Mouse (Mus musculus) macrophage (primary cell): ENCODE measurements around the gene Sparcl1. TPM values are rescaled to one million over a fixed set of nuclear protein-coding genes. Genes with fewer than 3 reads are reported as not detected.

ENCODE experiments used
- H3K27ac ChIP-seq: fragments of 350-480 bp; formaldehyde crosslinking; 2 replicates; pipeline ENCODE4 v1.9.0; 2021
- H3K36me3 ChIP-seq: fragments of 350-480 bp; formaldehyde crosslinking; 2 replicates; pipeline ENCODE4 v1.9.0; 2021; ENCODE audit errors: inconsistent target
- H3K4me3 ChIP-seq: fragments of 350-480 bp; formaldehyde crosslinking; 2 replicates; pipeline ENCODE4 v1.9.0; 2021; ENCODE audit errors: inconsistent target
- H3K79me2 ChIP-seq: fragments of 350-480 bp; formaldehyde crosslinking; 2 replicates; pipeline ENCODE4 v1.9.0; 2021; ENCODE audit errors: inconsistent target
- WGBS: methylation state at CpG from one replicate; pipeline ENCODE4 v1.1.7; 2026; ENCODE audit warnings: inconsistent platforms; ENCODE audit not compliant: missing documents; 5-methylcytosine and 5-hydroxymethylcytosine counted together
- polyA plus RNA-seq: library from polyadenylated mRNA; stranded (reverse); fragments of 250-400 nt; gene quantifications from 3 replicates; pipeline ENCODE4 v1.2.4, GENCODE M21; 2018; ENCODE audit warnings: inconsistent platforms
- total RNA-seq, 78 experiments: library from RNA; depleted of rRNA; stranded (reverse); fragments of 250-400 nt; gene quantifications; 1 replicate in 9 of 78; 2 replicates in 24 of 78; 3 replicates in 43 of 78; 4 replicates in 2 of 78; pipeline ENCODE4 v1.2.4; 2018; ENCODE audit warnings: inconsistent platforms in 56 of 78

Gene Sparcl1
- total RNA-seq (2018; cell fraction: chromatin; rRNA removed) = under 1 TPM in 1 of 26 experiments, not detected in 25; 0.66 TPM
- not detected for total RNA-seq (2018; cell fraction: cytosol; rRNA removed)
- not detected for total RNA-seq (2018; cell fraction: nucleus; rRNA removed)
- not detected in 3 replicates for polyA plus RNA-seq

DNA sequence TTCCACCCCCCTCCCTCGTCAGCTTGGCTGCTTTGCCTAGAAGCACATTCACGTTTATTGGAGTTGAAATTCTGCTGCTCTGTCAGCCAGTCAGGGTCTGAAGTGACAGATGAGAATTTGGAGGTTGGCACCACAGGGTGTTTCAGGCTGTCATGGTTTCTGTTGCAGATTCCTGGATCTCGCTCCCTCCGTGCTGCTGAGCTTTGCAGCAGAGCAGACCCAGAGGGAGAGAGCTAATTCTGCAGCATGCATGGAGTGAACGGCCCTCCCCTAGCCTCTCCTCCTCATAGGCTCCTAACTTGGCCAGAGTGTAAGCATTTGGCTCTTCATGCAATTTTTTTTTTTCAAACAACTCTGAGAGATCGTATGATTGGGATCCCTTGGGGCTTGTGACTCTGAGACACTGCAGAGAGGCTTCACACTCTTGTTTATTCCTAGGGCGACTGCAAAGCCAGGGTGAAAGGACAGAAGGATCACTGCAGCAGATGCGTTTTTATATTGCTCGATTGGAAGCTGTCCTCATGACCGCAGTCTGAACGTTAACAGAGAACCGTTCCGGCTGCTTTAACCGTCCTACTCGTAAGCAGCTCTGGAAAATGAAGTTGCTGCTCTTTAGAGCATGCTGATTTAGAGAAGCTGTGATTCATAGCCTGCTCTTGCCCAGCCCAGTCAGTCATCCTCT, at the start of gene Sparcl1:
Gene Sparcl1 (minus strand): TSS at position 243 of the 682 bp plus-strand sequence.
- Histone ChIP-seq H3K79me2 (no peaks in the 10 kb centered on the region), H3K36me3 (no peaks in the 10 kb centered on the region), H3K4me3 (no peak within 1 kb of the TSS), H3K27ac (no peak within 1 kb of the TSS)
- 86% methylated on average over 15 of the region's 15 CpGs for WGBS

DNA sequence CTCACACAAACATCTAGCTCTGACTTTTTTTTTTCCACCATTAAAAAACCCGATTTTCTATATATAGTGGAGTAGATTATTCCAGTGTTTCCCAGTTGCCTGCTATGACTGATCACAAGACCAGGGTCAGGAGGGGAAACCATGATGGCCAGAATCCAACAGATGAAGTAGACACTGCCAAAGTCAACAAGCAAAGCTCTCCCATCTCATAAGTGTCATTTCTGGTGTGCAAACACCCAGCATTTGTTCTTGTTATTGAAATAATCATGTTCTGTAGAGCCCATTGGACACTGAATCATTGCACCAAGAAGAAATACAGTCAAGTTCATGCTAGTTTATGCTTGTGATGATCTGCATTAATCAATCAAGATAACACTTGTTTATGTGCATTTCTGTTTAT, 47.9 kb upstream of the Sparcl1 start:
- WGBS = 100% methylated on average over 1 of the region's 1 CpGs
- no peak overlapping the region for H3K27ac ChIP-seq
- H3K79me2 ChIP-seq = no peaks in the 10 kb centered on the region
- no peaks in the 10 kb centered on the region for H3K36me3 ChIP-seq
- H3K4me3 ChIP-seq = no peak overlapping the region

DNA sequence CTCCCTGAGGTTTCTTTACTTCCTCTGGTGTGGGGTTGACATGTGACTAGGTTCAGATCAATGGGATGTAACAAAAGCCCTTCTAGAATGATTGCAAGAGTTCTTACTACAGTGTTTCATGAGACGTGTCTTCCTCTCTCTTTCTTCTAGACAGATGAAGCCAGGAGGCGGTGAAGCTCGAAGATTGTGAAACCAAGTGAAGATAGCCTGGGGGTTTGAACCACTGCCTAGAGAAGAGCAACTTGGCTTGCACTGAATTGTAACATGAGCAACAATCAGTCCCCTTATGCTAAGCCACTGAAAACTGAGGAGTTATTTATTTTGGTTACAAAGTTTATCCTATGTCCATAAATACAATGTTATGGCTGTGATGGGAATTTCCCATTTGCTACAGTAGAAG, 47.0 kb upstream of the Sparcl1 start:
- Histone ChIP-seq H3K27ac (no peak overlapping the region), H3K4me3 (no peak overlapping the region), H3K36me3 (no peaks in the 10 kb centered on the region), H3K79me2 (no peaks in the 10 kb centered on the region)
- WGBS = 87% methylated on average over 3 of the region's 3 CpGs

DNA sequence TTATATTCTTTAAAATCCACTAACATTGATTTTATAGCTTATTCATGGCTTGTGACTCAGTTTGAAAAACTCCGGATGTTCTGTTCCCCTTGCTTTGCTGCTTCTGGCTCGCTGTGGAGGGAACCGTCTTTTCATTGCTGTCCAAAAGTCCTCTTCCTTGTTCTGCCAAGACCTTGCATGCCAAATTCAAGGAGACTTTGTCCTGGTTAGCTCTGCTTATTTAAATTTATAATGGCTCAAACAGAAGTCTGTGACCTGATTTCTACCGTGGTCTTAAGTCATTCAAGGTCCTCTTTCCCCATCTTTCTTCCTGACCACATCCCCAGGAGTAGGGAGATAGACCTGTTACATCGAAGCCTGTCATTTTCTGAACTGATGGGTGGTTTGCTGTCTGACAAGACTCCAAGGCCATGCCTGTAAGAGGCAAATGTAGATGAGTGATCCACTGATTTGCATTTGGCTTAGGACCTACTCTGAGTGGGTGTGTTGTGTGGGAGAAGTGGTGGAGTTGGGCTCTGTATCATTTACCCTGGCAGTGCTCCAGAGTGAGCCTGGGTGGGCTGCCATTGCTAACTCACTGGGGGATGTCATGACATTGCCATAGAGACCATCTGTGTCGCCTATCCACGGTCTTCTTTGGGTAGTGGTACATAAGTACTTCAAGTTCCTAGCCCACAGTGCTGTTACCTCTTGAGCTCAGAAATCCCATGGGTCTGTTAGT, 45.0 kb upstream of the Sparcl1 start:
- no peaks in the 10 kb centered on the region for H3K79me2 ChIP-seq
- H3K4me3 ChIP-seq = no peak overlapping the region
- 80% methylated on average over 7 of the region's 7 CpGs for WGBS
- no peaks in the 10 kb centered on the region for H3K36me3 ChIP-seq
- no peak overlapping the region for H3K27ac ChIP-seq

DNA sequence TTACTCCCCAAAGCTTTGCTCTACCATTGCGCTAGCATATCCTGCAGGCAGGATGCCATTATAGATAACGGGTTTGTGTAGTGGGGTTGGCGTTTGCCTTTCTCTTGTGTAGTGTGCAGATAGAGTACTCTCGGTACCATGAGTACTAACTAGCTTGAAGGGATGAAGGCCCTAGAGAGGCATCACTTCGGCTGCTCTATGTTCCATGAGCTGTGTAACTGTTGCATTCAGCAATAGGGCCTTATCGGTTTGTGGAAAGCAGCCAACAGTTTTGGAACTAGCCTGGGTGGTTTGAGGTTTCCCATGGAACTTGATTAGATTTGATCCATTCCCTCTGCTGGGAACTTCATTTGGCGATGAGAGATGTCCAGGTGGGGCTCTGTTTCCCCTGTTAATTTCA, 44.2 kb upstream of the Sparcl1 start:
- Histone ChIP-seq H3K27ac (no peak overlapping the region), H3K79me2 (no peaks in the 10 kb centered on the region), H3K36me3 (no peaks in the 10 kb centered on the region), H3K4me3 (no peak overlapping the region)
- 94% methylated on average over 7 of the region's 7 CpGs for WGBS

DNA sequence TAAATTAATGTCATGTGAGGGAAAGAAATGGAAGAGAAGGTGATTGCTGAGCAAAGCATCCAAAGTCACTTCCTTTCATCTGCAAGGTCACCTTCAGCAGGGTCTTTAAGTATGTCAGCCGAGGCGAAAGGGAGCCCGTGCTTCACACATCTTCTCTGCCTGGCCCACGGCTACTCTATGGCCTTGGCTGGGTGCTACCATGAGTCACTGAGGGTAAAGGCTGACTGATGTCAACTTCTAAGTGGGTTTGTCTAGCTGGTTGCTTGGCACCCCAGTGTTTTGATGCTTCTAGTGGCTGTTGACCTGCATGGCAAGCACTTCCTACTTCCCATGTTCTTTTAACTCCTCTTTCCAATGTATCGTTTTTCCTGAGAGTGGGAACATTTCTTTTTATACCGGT, 36.7 kb upstream of the Sparcl1 start:
- H3K36me3 ChIP-seq = no peaks in the 10 kb centered on the region
- no peak overlapping the region for H3K4me3 ChIP-seq
- 88% methylated on average over 6 of the region's 6 CpGs for WGBS
- H3K79me2 ChIP-seq = no peaks in the 10 kb centered on the region
- H3K27ac ChIP-seq = no peak overlapping the region

DNA sequence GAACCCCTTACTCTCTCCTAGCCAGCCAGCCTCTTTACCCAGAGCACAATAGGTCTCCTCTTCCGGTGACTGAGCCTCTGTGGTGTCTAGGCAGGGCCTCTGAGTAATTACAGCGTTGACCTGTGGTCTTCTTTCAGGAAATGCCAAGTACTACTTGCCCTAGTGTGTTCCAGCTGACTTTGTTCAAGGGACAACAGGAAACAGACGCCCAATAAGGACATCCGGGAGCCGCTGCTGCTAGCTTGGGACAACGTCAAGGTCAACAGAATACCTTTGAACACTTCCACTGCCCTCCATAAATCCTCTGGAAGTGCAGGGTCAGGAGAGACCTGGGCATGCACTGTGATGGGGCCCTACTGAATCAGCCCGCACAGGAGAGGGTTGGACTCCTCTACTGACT, 35.8 kb upstream of the Sparcl1 start:
- no peaks in the 10 kb centered on the region for H3K79me2 ChIP-seq
- H3K36me3 ChIP-seq = no peaks in the 10 kb centered on the region
- 20% methylated on average over 7 of the region's 7 CpGs for WGBS
- H3K4me3 ChIP-seq = no peak overlapping the region
- no peak overlapping the region for H3K27ac ChIP-seq

DNA sequence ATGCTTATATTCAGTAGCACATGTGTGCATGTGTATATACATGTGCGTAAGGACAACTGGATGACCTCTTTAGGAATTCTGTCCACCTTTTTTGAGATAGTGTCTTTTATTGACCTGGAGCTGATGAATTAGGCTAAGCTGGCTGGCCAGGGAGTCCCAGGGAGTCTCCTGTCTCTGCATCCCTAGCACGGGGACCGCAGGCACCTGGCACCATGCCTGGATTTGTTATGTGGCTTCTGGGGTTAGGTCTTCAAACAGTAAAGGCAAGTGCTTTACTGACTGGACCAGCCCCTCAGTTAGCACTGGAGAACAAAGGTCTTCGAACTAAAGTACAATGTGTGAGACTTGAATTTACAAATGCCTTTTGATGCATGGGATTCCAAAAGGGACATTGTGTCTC, 30.5 kb upstream of the Sparcl1 start:
- 84% methylated on average over 3 of the region's 4 CpGs for WGBS
- Histone ChIP-seq H3K27ac (no peak overlapping the region), H3K36me3 (no peaks in the 10 kb centered on the region), H3K79me2 (no peaks in the 10 kb centered on the region), H3K4me3 (no peak overlapping the region)

DNA sequence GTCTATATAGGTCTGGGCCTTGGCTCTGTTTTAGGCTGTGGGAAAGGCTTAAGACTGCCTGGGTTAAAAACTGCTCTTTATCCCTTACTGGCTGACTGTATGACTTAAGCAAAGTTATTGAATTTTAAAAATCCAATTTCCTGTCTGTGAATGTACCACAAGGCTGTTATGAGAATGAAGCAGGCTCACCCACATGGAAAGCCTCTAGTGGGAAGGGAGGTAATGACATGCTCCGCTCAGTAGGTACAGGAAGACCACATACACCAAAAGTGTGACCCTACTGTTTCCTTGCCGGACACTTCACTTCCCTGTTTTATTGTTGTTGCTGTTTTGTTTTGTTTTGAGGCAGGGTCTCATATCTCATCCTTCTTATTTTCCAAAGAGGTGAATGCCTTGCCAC, 27.5 kb upstream of the Sparcl1 start:
- Histone ChIP-seq H3K36me3 (no peaks in the 10 kb centered on the region), H3K4me3 (no peak overlapping the region), H3K27ac (no peak overlapping the region), H3K79me2 (no peaks in the 10 kb centered on the region)
- 68% methylated on average over 2 of the region's 2 CpGs for WGBS

DNA sequence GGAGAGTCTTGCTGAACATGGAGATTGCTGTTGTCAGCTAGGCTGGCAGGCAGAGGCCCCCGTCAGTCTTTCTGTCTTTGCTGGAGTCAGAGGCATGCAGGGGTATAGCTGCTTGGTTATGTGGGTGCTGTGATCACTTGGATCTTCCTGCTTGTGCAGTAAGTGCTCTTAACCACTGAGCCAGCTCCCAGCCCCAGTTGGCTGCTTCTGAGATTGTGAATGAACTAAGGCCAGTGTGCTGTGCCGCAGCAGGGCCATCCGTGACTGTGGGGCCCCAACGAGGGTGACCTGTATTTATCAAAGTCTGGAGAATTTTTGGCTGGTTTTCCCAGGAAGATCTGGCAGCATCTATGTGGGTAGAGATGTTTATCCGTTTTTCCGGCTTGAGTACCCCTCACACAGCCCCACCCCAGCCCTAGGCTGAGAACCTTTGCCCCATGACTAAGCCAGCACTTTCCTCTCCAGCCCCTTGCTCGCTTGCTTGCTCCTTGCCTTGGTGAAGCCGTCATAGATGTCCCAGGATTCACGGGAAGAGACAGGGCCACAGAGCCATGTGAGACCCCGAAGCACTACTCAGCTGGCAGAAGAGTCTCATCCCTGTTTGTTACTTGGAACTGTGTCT, 24.5 kb upstream of the Sparcl1 start:
- Histone ChIP-seq H3K36me3 (no peaks in the 10 kb centered on the region), H3K27ac (no peak overlapping the region), H3K4me3 (no peak overlapping the region), H3K79me2 (no peaks in the 10 kb centered on the region)
- WGBS = 85% methylated on average over 10 of the region's 10 CpGs

DNA sequence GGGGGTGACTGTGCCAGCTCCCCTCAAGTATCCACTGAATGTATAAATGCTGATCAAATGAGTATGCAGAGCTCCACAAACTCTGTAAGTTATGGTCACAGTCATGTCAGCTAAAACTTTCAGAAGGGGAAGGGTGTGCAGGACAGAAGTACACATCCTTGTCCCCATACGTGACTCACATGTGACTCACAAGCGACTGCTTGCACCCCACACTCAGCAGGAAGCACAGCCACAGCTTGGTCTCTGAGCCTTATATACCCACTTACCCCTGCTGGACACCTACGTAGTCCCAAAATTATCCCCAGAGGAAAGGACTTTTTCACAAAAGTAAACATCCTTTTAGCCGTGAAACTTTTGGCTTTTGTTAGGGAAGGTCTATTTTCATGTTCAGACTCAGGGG, 20.2 kb upstream of the Sparcl1 start:
- Histone ChIP-seq H3K4me3 (no peak overlapping the region), H3K36me3 (no peaks in the 10 kb centered on the region), H3K79me2 (no peaks in the 10 kb centered on the region), H3K27ac (no peak overlapping the region)
- 54% methylated on average over 4 of the region's 4 CpGs for WGBS

DNA sequence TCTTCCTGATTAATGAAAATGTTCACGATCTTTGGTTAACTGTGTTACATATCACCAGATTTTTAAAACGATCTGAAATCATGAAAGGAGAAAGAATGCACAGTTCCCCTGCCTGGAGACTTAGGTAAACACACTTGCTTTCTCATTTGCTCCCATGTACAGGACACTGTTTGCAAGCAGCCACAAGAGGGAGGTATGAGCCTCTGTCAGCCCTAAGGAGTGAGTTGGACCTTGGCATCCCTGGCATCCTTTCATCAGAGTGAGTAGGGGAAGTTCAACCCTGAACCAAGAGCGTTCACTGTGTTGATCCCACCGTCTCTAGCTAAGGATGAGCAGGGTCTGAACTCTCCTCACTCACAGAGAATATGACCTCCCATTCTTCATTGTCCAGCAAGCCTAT, 18.0 kb upstream of the Sparcl1 start:
- WGBS = 41% methylated on average over 4 of the region's 4 CpGs
- Histone ChIP-seq H3K27ac (no peak overlapping the region), H3K36me3 (no peaks in the 10 kb centered on the region), H3K4me3 (no peak overlapping the region), H3K79me2 (no peaks in the 10 kb centered on the region)

DNA sequence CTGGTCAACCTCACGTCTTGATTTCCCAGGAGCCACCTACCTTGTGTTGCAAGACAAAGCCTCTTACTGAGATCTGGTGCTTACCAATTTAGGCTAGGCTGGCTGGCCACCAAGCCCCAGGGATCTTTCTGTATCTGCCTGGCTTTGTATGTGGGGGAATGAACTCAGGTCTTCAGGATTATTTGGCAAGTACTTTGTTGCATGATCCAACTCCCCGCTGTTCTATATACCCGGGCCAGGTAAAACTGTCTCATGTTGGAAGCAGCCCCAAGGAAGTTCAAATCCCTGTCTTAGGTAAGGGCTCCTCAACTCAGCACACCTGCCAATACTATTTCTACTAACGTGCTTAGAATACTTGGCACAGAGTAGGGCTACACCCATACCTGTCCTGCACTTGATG, 17.4 kb upstream of the Sparcl1 start:
- Histone ChIP-seq H3K4me3 (no peak overlapping the region), H3K27ac (no peak overlapping the region), H3K36me3 (no peaks in the 10 kb centered on the region), H3K79me2 (no peaks in the 10 kb centered on the region)
- WGBS = 97% methylated on average over 4 of the region's 4 CpGs

DNA sequence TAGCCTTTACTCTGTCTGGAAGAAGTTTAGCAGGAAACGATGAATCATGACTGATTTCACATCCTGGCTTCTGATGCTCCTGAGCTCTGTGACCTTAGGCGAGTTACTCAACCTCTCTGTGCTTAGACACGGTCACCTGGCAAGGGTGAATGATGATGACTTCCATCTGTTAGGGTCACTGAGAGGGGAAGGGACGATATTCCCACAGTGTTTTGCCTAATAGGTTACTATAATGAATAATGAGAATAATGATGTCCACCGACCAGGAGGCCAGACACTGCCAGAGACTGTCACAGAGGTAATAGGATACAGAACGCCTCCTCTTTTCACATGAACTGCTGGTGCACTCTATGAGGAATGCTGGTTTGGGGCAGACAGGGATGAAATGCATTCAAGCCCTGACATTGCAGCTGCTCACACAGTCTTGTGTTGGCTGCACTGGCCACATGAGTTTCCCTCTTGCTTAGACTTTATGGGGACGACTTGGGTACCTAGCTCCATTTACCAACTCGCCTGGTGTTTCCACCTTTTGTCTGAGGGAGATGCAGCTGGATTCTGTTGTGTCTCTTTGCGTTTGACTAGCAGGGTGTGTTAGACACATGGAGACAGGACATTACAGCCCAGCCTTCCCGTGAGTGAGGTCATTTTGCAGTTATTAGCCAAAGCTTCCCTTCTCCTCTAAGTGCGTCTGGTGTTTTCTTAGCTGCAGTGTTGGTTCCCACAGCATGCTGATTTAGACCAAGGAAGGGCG, 14.9 kb upstream of the Sparcl1 start:
- no peaks in the 10 kb centered on the region for H3K36me3 ChIP-seq
- no peak overlapping the region for H3K27ac ChIP-seq
- H3K4me3 ChIP-seq = no peak overlapping the region
- no peaks in the 10 kb centered on the region for H3K79me2 ChIP-seq
- 63% methylated on average over 12 of the region's 12 CpGs for WGBS
